Mouse (Mus musculus) natural killer cell, adult 2 months (primary cell): Measurements from ENCODE around the gene Rbck1.
"Not testable (repeated sequence)": the region's sequence is repeated elsewhere in the genome, so short reads cannot be mapped to it uniquely, and the experiment has no call there.

ENCODE experiments used
- DNase-seq, 2 experiments: peaks; one replicate each; pipeline ENCODE4 v3.0.0; 2022; ENCODE audit warnings: low spot score in 2 of 2

Gene Rbck1

DNA sequence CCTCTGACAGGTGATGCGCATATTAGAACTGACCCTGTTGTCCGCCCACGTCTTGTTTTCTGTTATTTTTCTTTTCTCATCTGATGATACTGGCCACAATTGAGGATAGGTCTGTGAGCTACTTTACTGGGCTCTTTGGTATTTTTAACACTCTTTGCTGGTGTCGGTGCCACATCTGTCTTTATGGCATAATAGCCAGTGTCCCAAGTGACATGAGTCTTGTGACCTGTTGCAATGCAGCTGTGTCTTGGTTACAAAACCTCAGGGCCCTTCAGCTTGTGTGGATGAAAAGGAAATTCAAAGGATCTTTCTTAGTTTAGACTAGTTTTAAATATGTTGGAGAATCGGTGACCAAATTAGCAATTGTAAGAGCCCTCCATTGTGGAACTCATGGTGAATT is 37.9 kb downstream of the Rbck1 start:
- no peak for DNase-seq

GRCm38 (mm10) chr2:152293727-152294475 is 38.6 kb downstream of the Rbck1 start, which contains the start of gene Tbc1d20:
Tbc1d20 (plus strand) TSS chr2:152293828.
- peak; percentile 89 to 92 for DNase-seq

DNA sequence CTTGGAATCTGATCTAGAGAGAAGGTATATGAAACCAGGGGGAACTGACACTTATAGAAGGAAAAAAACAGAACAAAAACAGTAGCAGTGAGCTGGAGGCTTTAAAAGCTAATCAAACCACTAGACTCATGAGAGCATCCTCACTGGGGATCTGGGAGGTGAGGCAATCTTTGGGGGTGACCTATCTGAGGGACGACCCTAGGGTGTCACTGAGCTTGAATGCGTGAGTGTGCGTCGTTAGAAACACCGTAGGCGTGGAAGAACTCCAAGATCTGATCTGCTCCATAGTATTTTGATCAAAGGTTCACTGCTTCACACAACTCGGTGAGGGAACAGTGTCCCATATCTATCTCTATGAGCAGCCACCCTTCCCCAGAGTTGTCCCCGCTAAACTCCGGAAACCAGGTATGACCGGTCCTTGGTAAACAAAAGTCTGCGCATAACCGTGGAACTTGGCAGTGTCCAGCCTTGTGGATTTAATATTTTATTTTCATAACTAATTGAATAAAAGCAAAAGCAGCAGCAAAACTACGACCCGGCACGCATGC is 39.2 kb downstream of the Rbck1 start:
- no peak for DNase-seq

- no peak for DNase-seq
Measured at GRCm38 (mm10) chr2:152292475-152292874, 40.0 kb downstream of the Rbck1 start.

DNA sequence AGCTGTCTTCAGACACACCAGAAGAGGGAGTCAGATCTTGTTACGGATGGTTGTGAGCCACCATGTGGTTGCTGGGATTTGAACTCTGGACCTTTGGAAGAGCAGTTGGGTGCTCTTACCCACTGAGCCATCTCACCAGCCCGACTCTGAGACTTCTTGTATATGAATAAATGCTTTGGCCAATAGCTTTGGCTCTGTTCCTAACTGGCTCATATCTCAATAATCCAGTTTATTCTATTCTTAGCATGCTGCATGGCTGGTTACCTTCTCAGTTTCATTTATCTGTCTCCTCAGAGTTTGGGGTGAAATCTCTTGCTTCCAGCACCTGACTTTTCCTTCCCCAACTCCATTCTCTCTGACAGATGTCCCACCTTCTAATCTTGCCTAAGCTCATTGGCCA is 42.8 kb downstream of the Rbck1 start:
- not testable (repeated sequence) for DNase-seq

GRCm38 (mm10) chr2:152288046-152288445 is 44.4 kb downstream of the Rbck1 start:
- no peak for DNase-seq

DNA sequence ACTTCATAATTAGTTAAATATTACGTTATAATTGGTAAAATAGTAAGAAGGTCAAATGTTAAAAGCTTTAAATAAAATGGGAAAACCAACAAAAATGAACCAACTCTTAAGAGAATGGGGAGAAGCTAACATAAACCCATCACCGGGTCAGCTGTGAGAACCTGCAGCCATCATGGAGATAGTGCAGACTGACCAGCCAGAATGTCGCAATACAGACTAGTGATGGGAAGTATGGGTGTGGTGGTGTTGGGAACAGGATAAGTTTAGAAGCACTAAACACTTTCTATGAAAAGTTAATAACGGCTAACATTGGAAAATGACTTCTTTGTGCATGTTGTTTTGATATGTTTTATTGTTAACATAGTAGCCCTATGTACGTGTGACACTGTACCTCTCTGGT is 44.9 kb downstream of the Rbck1 start:
- DNase-seq, result no peak

DNA sequence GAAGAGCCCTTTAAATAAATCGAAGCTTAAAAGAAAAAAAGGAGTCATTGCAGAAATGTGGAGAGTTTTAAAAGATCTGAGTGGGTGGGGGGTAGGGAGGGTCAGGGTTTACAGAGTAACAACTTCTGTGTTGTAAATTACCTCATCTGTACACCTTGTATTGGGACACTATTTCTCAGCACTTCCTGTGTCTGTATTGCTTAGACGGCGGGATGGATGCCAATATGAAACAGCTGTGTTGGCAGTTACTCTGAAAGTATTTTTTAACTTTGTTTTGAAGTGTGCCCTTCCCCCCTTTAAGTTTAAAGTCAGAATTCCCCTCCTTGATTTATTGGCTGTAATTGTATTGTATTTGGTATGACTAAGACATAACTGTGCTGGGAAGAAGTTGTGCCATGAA is 51.0 kb downstream of the Rbck1 start:
- DNase-seq, result no peak

DNA sequence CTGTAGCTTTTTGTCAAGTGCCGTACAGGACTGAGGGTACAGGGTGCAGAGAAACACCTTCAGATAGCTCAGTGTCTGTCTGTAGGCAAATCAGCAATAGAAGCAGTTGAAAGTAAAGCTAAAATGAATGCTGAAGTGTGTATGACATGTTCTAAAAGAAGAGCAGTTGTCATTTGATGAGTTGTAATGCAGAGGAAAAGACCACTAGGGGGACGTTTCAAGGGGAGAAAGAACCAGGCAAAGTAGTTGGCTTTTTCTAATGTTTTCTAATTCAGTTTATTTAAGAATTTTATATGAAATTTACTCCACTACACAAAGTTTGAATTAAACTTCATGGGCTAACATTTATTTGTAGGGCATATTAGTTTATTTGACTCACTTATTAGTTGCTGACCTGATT is 58.8 kb downstream of the Rbck1 start:
- DNase-seq, result no peak
